Mouse (Mus musculus): Measurements from ENCODE around the gene 1700017D01Rik.

DNA sequence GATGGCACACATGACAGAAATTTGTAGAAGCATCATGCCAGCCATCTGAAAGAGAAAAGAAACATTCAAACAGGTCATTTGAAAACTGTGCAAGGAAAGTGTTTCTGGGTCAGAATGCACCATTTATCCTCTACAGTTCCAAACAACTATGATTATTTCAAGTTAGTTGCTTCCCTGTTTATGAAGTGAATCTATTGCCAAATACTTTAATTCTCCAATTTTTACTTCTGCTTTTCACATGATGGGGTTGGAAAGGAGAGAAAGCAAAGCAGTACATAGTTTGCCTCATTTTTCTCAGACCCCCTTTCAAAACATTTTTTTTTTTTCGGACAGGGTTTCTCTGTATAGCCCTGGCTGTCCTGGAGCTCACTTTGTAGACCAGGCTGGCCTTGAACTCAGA lies 28.8 kb downstream of the 1700017D01Rik start:
- TF ChIP-seq CTCF (conservative IDR thresholded peaks at IDR 0.05; ENCODE audit: low read length) (no peak), POU5F1 (IDR thresholded peaks at IDR 0.05; ENCODE audit: borderline replicate concordance, low read length) (no peak), NANOG (IDR thresholded peaks at IDR 0.05; ENCODE audit: borderline replicate concordance, low read length) (no peak)
